Mouse (Mus musculus) erythroblast, adult 5-6 weeks (primary cell): ENCODE data around the gene Ppm1b. TPM values are rescaled to one million over a fixed set of nuclear protein-coding genes. Genes with fewer than 3 reads are reported as not detected.

Experiments used
- ATAC-seq: replicated peaks from 2 replicates; pipeline ENCODE4 v1.8.0; 2016; ENCODE audit warnings: moderate number of reproducible peaks, mild to moderate bottlenecking, moderate TSS enrichment, inconsistent platforms; ENCODE audit not compliant: poor library complexity, low FRiP score, severe bottlenecking
- total RNA-seq, 2 experiments: library from RNA; stranded (forward) in 1 of 2; stranded (reverse) in 1 of 2; fragments of 150-400 nt in 1 of 2; fragments of 200-764, 138-1000 nt in 1 of 2; gene quantifications; 2 replicates each; pipeline versions ENCODE4 v1.2.3 to v1.2.4; 2015 to 2017; ENCODE audit warnings: low replicate concordance in 2 of 2

The Ppm1b gene
- total RNA-seq, 2 experiments from 2014 or later: 53.0 to 69.9 TPM

GRCm38 (mm10) chr17:85048379-85048778, 91.8 kb downstream of the Ppm1b start:
- no peak for ATAC-seq

- no peak for ATAC-seq
These were observed 101.7 kb downstream of the Ppm1b start for GRCm38 (mm10) chr17:85058276-85058675.

GRCm38 (mm10) chr17:85059136-85059535, 102.6 kb downstream of the Ppm1b start:
- no peak for ATAC-seq

- ATAC-seq: no peak
These were observed 107.0 kb downstream of the Ppm1b start for GRCm38 (mm10) chr17:85063560-85063959.

- ATAC-seq: no peak
These were observed 110.8 kb downstream of the Ppm1b start for GRCm38 (mm10) chr17:85067331-85067730.

GRCm38 (mm10) chr17:85070658-85071057, 114.1 kb downstream of the Ppm1b start:
- ATAC-seq: no peak

- no peak for ATAC-seq
These were observed 114.7 kb downstream of the Ppm1b start for GRCm38 (mm10) chr17:85071088-85071775.

GRCm38 (mm10) chr17:85072383-85072782, 115.8 kb downstream of the Ppm1b start:
- no peak for ATAC-seq

GRCm38 (mm10) chr17:85073214-85073613, 116.7 kb downstream of the Ppm1b start:
- no peak for ATAC-seq

Other genes with a start within 250 kb of the Ppm1b start
- gene Lrpprc, start 166.0 kb upstream of the Ppm1b start, total RNA-seq (2015; ENCODE audit: low replicate concordance): 36.4 and 60.1 TPM in 2 replicates
- gene Lrpprc, start 166.0 kb upstream of the Ppm1b start, total RNA-seq (2017; ENCODE audit: low replicate concordance): 74.5 and 116 TPM in 2 replicates
- not detected in 2 replicates for gene Slc3a1, start 71.6 kb downstream of the Ppm1b start, total RNA-seq (2015; ENCODE audit: low replicate concordance)
- gene Slc3a1, start 71.6 kb downstream of the Ppm1b start, total RNA-seq (2017; ENCODE audit: low replicate concordance): not detected in 2 replicates
- gene Prepl, start 133.5 kb downstream of the Ppm1b start, total RNA-seq (2015; ENCODE audit: low replicate concordance): 6.1 and 17.9 TPM in 2 replicates
- 3.7 and 5.7 TPM in 2 replicates for gene Prepl, start 133.5 kb downstream of the Ppm1b start, total RNA-seq (2017; ENCODE audit: low replicate concordance)
- 2.3 TPM in 1 of 2 replicates, not detected in the other for gene Camkmt, start 133.8 kb downstream of the Ppm1b start, total RNA-seq (2015; ENCODE audit: low replicate concordance)
- gene Camkmt, start 133.8 kb downstream of the Ppm1b start, total RNA-seq (2017; ENCODE audit: low replicate concordance): 1.5 and 2.8 TPM in 2 replicates